Mouse (Mus musculus): Measurements from ENCODE around the gene Abhd12.

The Abhd12 gene

DNA sequence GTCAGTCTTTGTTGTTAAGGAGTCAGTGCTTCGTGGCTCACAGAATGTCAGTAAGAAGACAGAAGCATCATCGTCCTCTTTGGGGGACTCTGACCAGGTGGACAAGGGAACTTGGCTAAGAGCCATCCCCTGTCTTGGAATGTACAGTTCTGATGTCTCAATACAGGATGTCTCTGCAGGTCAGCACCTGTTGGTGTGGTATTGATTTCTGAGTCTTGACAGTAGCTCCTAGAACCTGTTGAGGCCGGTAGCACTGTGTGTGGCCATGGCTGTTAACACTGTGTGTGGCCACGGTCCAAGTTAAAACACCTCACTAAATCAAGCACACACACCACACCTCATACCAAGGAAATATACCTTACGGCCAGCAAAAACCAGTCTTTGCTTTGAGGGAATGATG lies 103.9 kb downstream of the Abhd12 start:
- no peak for DNase-seq

DNA sequence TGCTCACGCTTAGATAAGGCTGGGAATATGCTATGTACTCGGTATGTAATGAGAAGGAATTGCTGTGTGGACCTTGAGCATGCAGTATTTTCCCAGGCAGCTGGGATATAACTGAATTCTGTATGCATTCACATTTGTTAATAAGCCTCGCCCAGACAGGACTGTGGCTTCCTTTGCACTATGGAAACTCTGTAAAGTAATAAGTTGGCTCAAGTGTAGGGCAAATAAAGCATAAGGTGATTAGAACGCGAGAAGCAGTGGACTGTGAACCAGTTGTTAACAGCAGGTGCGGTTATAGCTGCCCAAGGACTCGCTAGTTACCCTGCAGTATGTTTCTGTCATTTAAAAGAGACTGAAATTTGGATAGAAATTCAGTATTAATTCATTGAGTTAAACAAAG lies 106.5 kb downstream of the Abhd12 start:
- DNase-seq, result no peak

DNA sequence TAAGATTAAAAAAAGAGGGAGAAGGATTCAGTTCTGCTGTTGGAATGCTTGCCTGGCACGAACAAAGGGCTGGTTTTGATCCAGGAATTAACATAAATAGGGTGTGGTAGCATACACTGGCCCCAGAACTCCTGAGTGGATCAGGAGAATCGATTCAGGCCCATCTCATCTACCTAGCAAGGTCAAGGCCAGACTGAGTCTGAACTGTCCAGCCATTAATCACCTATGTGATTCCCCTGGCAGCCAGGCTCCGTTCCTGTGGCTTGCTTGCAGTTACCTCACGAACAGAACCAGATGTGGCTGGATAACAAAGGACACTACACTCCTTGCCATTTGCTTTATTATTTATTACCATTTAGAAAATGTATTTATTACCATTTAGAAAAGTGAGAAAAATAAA lies 111.2 kb downstream of the Abhd12 start:
- DNase-seq, result no peak

DNA sequence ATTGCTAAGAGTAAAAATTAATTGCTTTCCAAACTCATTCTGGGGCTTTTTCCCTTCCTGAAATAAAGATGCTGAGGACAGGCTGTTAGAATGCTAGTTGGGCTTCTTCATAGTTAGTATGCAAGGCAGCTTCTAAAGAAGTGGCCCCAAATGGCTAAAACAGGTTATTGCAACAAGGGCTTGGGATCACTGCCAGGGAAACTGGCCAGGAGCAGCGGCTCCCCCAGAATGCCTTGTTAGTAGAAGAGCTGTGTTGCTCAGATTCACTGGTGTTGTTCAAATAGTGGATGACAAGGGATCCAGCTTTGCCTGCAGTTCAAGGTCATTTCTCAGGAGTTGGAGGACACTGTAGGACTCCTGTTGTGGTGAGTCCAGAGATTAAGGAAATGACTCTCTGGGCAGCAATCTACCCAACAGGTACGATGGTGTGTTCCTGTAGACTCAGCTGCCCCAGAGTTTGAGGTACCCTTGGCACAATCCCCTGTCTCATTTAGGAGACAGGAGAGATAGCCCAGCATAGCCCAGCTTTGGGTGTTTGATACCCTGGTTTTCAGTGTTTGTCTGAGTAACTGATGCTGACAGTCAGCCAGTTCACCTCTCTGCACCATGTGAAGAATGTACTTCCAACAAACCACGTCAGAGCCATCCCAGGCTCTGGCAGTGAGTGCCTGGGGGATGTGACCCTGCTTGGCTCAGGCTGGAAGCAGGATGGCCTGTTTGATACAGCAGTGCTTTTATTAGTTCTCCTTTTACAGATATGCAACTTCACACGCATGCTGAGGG lies 115.6 kb downstream of the Abhd12 start:
- peak; percentile 90 for DNase-seq

DNA sequence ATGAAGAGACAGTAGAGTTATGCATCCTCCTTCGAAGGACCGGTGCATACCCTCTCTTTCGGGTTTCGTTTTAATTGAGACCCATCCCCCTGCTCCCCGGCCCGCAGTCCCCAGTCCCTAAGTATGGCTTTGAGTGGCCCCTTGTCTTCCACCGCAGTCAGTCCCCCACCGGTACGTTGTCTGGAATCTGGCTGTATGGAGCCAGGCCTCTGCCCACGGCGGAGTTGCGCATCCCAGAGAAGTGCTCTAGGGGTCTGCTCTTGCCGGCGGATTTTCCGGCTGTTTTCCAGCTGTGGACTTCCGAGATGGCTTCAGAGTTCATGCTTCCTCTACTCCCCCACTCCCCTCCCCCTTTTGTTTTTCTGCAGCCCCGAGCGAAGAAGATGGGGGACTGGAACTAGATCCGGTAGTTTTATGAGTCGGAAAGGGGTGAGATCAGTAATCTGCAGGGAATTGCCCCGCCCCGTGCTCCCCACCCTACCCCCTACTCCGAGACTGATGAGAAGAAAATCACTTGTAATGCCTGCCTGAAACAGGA lies 117.2 kb downstream of the Abhd12 start:
- DNase-seq, result peak; percentile 55

DNA sequence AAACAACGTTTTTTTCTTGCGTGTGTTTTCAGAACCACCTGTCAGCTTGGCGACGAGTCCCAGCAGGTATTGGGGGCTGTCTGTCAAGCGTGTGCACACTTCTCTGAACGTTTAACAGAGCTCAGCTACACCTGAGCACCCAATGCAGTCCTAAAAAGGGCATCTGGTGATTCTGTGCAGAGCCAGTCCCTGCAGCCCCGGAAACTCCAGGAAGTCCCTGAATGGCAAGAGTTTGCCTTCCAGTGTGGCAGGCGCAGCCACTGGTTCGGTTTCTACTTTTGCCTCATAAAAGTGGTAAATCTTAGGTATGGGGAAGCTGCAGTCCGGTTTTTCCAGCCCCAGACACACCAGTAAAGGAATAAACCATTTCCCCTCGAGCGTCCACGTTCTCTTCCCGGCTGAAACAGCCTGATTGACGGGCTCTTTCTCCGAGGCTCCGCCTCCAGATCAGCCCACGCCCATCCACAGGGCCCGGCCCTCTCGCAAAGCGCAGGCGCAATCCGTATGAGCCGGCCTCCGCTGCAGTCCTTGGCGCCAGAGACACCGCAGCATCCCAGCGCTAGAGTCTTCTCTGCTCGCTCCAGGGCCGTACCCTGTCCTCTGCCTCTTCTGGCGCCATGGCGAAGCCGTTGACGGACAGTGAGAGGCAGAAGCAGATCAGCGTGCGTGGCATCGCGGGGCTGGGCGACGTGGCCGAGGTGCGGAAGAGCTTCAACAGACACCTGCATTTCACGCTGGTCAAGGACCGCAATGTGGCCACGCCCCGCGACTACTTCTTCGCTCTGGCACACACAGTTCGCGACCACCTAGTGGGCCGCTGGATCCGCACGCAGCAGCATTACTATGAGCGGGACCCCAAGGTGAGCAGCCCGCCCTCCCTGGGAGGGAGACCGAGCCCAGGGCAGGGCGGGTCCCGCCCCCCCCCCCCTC lies 118.0 kb downstream of the Abhd12 start, which contains the start of gene Pygb:
Gene Pygb, plus strand, starts transcription at position 485 of the 930 bp plus-strand sequence.
- peak; percentile 88 for DNase-seq

DNA sequence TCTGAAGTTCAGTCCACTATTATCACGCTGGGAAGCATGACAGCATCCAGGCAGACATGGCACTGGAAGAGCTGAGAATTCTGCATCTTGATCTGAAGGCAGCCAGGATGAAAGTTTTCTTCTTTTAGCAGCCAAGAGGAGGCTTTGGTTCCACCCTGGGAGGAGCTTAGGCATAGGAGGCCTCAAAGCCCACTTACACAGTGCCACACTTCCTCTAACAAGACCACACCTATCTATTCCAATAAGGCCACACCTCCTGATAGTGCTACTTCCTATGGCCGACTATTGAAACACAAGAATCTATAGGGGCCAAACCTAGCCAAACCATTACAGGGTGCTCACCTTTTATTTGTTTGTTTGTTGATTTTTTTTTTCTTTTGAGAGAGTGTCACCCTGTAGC lies 121.7 kb downstream of the Abhd12 start:
- DNase-seq, result no peak

All from cerebellum, adult 9-11 months (tissue).